Mouse (Mus musculus): Measurements from ENCODE around the gene Hdhd5. TPM values are rescaled to one million over a fixed set of nuclear protein-coding genes. Genes with fewer than 3 reads are reported as not detected.
A peak's percentile ranks its signal among the peaks of the same experiment; 100 is the strongest.

Gene Hdhd5
- total and polyA plus RNA-seq, 3 experiments: 10.9 to 21.5 (median 11.4) TPM

DNA sequence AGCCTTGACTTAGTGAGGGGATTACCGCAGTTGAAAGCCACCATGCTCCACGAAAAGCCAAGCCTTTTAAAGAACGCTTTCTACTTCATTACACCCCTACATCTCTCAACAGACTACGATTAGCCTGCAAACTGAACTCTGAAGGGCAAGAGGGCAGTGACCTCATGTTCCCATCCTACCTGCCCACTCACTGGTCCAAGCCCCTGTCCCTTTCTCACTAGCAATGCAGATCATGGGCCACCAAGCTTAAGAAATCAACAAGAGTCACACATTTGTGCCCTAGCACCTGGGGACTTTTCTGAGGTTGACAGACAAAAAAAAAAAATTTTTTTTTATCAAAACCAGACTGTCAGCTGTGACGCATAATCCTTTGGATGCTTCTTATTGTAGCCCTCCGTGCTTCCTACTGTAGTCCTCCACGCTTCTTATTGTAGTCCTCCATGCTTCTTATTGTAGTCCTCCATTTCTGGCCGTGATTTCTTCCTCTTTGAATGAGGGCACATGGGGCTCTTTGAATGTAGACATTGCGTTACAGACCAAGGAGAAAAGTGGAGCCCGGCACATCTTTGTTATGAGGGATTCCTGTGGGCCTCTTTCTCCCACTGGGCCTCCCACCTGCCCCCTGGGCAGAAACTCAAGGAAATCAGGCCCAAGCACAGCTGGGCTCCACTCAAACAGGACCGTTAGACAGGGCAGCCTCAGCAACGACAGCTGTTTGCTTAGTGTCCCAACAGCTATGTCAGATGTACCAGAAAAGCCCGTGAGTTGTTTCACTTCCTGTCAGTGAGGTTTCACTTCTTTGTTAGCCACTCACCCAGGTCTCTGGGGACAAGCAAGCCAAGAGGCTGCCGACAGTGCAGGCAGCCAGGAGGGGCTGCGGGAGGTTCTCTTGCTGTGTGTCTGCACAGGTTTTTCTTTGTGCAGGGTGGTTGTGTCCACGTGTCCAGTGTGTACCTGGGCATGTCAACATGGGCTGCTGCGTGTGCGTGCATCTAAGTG lies 36.1 kb upstream of the Hdhd5 start (continued):
- TF ChIP-seq JUND (conservative IDR thresholded peaks at IDR 0.05; ENCODE audit: low read depth, low read length) (peak; percentile 78), POLR2AphosphoS2 (IDR thresholded peaks at IDR 0.05; ENCODE audit: low read depth, low read length) (no peak; the same call in 1 of the 2 replicates), RCOR1 (conservative IDR thresholded peaks at IDR 0.05; ENCODE audit: low read depth, low read length) (peak; percentile 100), SMC3 (IDR thresholded peaks at IDR 0.05; ENCODE audit: low read depth, low read length) (peak; percentile 55), CTCF (conservative IDR thresholded peaks at IDR 0.05 in 1 of 2, IDR thresholded peaks at IDR 0.05 in 1 of 2; ENCODE audit: low read depth in 2 of 2, low read length in 2 of 2) (peak in 1 of 2 experiments; percentile 28; a peak in 1 of 4 replicates), HCFC1 (IDR thresholded peaks at IDR 0.05; ENCODE audit: low read depth, low read length) (peak; percentile 45), MYC (IDR thresholded peaks at IDR 0.05; ENCODE audit: low read depth, low read length) (peak; percentile 96), PAX5 (IDR thresholded peaks at IDR 0.05; ENCODE audit: low read length) (no peak), UBTF (IDR thresholded peaks at IDR 0.05; ENCODE audit: low read depth, low read length) (peak; percentile 27; the same call in 1 of the 2 replicates), NRF1 (IDR thresholded peaks at IDR 0.05; ENCODE audit: low read depth, low read length) (0 out of 2 replicates have a peak, but pooled peaks have one; percentile 11)

DNA sequence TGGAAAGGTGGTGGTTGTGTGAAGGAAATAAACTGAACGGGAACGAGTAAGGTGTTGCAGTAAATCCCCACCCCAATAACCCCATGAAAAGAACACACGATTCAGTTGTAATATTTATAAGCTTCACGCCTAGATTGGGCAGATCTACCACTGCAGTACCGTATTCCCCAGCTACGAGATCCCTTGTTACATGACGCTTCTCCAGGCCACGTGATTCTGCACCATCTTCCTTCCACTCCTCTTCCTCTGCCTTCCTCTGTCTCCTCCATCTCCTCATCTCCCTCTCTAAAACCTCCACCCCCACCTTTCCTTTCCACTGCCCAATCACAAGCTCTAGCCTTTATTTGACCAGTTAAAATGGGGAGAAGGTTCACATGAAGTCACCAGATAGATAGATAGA lies 25.5 kb upstream of the Hdhd5 start:
- dilution Hi-C loops (cut with MboI; ENCODE audit: extremely low pct_ligation_motif_present, extremely low pct_unique_long_range_greater_than_20kb, low sequenced_read_pairs) (no loop called here), in situ Hi-C loops (cut with MboI; ENCODE audit: low pct_ligation_motif_present, low pct_unique_long_range_greater_than_20kb, low sequenced_read_pairs) (no loop called here)
- H3K9ac ChIP-seq (ENCODE audit: insufficient read depth, low read depth): no peak overlapping the region
- no peak for DNase-seq (ENCODE audit: extremely low read depth)
- no peaks in the 10 kb centered on the region for H3K79me2 ChIP-seq (replicated peaks; ENCODE audit: control insufficient read depth, extremely low read depth, insufficient read depth, poor library complexity, severe bottlenecking)
- H3K4me1 ChIP-seq (ENCODE audit: control insufficient read depth in 1 of 2, insufficient read depth in 2 of 2): peaks cover 0 to 18% of the 10 kb centered on the region in 2 experiments; a peak in 2 of 4 replicates
- H3K4me3 ChIP-seq (replicated peaks in 1 of 3; ENCODE audit: low read depth in 2 of 3, low read length in 2 of 3, poor library complexity in 1 of 3): no peak overlapping the region
- H3K27me3 ChIP-seq (replicated peaks): no peaks in the 10 kb centered on the region
- H3K36me3 ChIP-seq (replicated peaks in 1 of 2; ENCODE audit: control insufficient read depth in 1 of 2, insufficient read depth in 1 of 2, low read length in 1 of 2): no peaks in the 10 kb centered on the region
- H3K4me2 ChIP-seq (ENCODE audit: insufficient read depth, low read depth, poor library complexity, severe bottlenecking): no peak overlapping the region
- no peak overlapping the region for H3K27ac ChIP-seq (ENCODE audit: insufficient read depth, low read depth)
- no peaks in the 10 kb centered on the region for H3K9me3 ChIP-seq (replicated peaks; ENCODE audit: low read length)
- TF ChIP-seq ELF1 (IDR thresholded peaks at IDR 0.05; ENCODE audit: low read depth, low read length) (no peak), KAT2A (IDR thresholded peaks at IDR 0.05; ENCODE audit: insufficient replicate concordance, low read length) (no peak), POLR2AphosphoS2 (IDR thresholded peaks at IDR 0.05; ENCODE audit: low read depth, low read length) (no peak), MXI1 (IDR thresholded peaks at IDR 0.05; ENCODE audit: low read depth, low read length) (no peak), JUN (IDR thresholded peaks at IDR 0.05; ENCODE audit: insufficient read depth, low read depth, low read length) (no peak), PAX5 (IDR thresholded peaks at IDR 0.05; ENCODE audit: low read length) (no peak), ZNF384 (IDR thresholded peaks at IDR 0.05; ENCODE audit: low read depth, low read length) (no peak), IRF4 (IDR thresholded peaks at IDR 0.05; ENCODE audit: low read depth, low read length) (no peak), USF1 (IDR thresholded peaks at IDR 0.05; ENCODE audit: low read depth, low read length) (no peak), RAD21 (IDR thresholded peaks at IDR 0.05; ENCODE audit: low read depth, low read length) (no peak), USF2 (conservative IDR thresholded peaks at IDR 0.05; ENCODE audit: low read depth, low read length) (no peak), MAX (IDR thresholded peaks at IDR 0.05; ENCODE audit: low read length) (no peak), GABPA (IDR thresholded peaks at IDR 0.05; ENCODE audit: insufficient replicate concordance, low read depth, low read length) (no peak), ZC3H11A (IDR thresholded peaks at IDR 0.05; ENCODE audit: low read depth, low read length) (no peak), MAZ (IDR thresholded peaks at IDR 0.05; ENCODE audit: low read depth, low read length) (no peak), BHLHE40 (IDR thresholded peaks at IDR 0.05; ENCODE audit: low read depth, low read length) (no peak)

Measured in CH12.LX (cell line).